Mouse (Mus musculus) forebrain, embryonic 10.5 days (tissue): Measurements from ENCODE around the gene Gipc3. TPM values are rescaled to one million over a fixed set of nuclear protein-coding genes. Genes with fewer than 3 reads are reported as not detected.

Experiments
- DNase-seq: peaks from one replicate; pipeline ENCODE4 v3.0.0-alpha.2; 2017; ENCODE audit warnings: low spot score; ENCODE audit errors: extremely low spot score
- H3K27ac ChIP-seq: fragments of 300-500 bp; sonication (generic); 2 replicates; pipeline ENCODE4 v1.5.1; 2016; ENCODE audit warnings: mild to moderate bottlenecking
- H3K27me3 ChIP-seq: fragments of 300-500 bp; sonication (generic); 2 replicates; pipeline ENCODE4 v1.6.1; 2016; ENCODE audit warnings: mild to moderate bottlenecking; ENCODE audit not compliant: poor library complexity, severe bottlenecking
- H3K36me3 ChIP-seq: fragments of 300-500 bp; sonication (generic); replicated peaks from 2 replicates; pipeline ENCODE4 v1.6.1; 2016; ENCODE audit warnings: mild to moderate bottlenecking, moderate library complexity
- H3K4me1 ChIP-seq: fragments of 300-500 bp; sonication (generic); 2 replicates; pipeline ENCODE4 v1.6.1; 2016
- H3K4me3 ChIP-seq: fragments of 300-500 bp; sonication (generic); 2 replicates; pipeline ENCODE4 v1.5.1; 2016; ENCODE audit warnings: mild to moderate bottlenecking, moderate library complexity
- H3K9me3 ChIP-seq: fragments of 300-500 bp; sonication (generic); 2 replicates; pipeline ENCODE4 v1.6.1; 2016; ENCODE audit warnings: mild to moderate bottlenecking, moderate library complexity
- WGBS: fragments of 180-500 bp; shearing (Covaris S2); methylation state at CpG from one replicate; pipeline ENCODE4 v1.1.7; 2016; 5-methylcytosine and 5-hydroxymethylcytosine counted together
- polyA plus RNA-seq: library from polyadenylated mRNA; unstranded; fragments of >200 nt; fragmentation: Nextera tagmentation; extraction: Ambion mirVana; gene quantifications from 2 replicates; pipeline ENCODE4 v1.2.1, GENCODE M21; 2016

Gipc3 gene
- polyA plus RNA-seq = not detected in 2 replicates

DNA sequence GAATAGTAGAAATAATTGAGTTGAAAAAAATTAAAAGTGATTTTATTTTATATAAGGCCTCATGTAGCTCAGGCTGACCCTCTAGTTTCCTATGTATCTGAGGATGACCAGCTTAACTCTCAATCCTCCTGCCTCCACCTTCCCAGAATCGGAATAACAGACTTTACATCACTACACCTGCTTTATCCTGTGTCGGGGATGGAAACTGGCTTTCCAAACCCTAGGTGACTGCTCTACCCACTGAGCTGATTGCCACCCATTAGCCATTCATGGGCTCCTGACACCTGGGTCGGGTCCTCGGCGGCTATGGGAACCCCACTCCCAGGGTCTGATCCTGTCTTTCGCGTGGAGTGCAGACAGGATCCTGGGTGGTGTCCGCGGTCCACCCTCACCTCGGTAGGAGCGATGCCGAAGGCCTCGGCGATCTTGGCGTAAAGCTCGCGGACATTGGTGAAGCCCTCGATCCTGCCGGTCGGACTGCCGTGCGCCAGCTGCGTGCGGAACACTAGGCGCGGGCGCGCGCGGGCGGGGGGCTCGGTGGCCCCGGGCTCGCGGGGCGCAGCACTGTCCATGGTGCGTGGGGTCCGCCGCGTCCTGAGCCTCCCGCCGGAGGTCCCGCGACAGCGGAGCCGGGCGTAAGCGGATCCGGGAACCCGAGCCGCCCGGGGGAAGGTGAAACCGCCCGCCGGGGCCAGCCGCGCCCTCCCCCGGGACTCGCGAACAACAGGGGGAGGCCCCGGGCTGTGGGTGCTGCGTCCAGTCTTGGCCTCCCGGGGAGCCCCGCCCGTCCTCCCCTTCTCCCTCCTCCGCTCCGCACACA lies at the start of gene Gipc3:
Gene Gipc3, minus strand, starts transcription at position 581 of the 820 bp plus-strand sequence.
- Histone ChIP-seq H3K4me3 (peak within 1 kb of the TSS; percentile 51), H3K4me1 (peaks cover 41% of the 10 kb centered on the region), H3K36me3 (peaks cover 27% of the 10 kb centered on the region), H3K27me3 (peaks cover 91% of the 10 kb centered on the region), H3K27ac (peak within 1 kb of the TSS; percentile 27), H3K9me3 (no peaks in the 10 kb centered on the region)
- peak; percentile 41 for DNase-seq
- WGBS = 6% methylated on average over 58 of the region's 67 CpGs

GRCm38 (mm10) chr10:81392781-81393185 lies 49.7 kb upstream of the Gipc3 start, which contains the start of gene Smim24:
TSS of gene Smim24 (plus strand) at chr10:81393051.
- Histone ChIP-seq H3K4me3 (peak within 1 kb of the TSS; percentile 37), H3K9me3 (no peaks in the 10 kb centered on the region), H3K27ac (peak within 1 kb of the TSS; percentile 72), H3K4me1 (peaks cover 48% of the 10 kb centered on the region), H3K27me3 (peaks cover 26% of the 10 kb centered on the region), H3K36me3 (peaks cover 25% of the 10 kb centered on the region)
- 71% methylated on average over 14 of the region's 14 CpGs for WGBS
- DNase-seq = no peak

DNA sequence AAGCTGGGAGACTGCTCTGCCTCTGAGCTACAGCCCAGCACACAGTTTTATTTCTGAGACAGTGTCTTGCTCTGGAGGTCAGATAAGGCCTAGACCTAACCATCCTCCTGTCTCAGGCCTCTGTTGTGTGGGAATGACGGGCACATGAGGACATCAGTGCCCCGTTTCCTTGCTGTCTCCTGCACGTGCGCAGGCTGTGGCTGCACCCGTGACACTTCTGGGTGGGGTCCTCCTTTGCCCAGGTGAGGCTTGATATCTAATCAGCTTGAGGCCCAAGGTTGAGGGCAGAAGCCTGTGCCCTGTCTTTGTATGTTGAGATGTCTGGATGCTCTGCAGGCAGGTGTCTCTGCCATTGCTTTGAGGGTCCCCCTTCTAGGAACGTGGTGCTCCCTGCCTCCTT lies 49.2 kb upstream of the Gipc3 start:
- Histone ChIP-seq H3K4me3 (0 out of 2 replicates have a peak overlapping the region, but pooled peaks have one; percentile 37), H3K27ac (no peak overlapping the region), H3K27me3 (peaks cover 21% of the 10 kb centered on the region), H3K9me3 (no peaks in the 10 kb centered on the region), H3K36me3 (peaks cover 30% of the 10 kb centered on the region), H3K4me1 (peaks cover 46% of the 10 kb centered on the region)
- WGBS = 92% methylated on average over 6 of the region's 6 CpGs
- no peak for DNase-seq

GRCm38 (mm10) chr10:81390678-81390965 lies 47.6 kb upstream of the Gipc3 start:
- Histone ChIP-seq H3K4me1 (peaks cover 41% of the 10 kb centered on the region), H3K27me3 (0 out of 2 replicates have a peak, but pooled peaks cover 13% of the 10 kb centered on the region), H3K36me3 (peaks cover 47% of the 10 kb centered on the region), H3K27ac (no peak overlapping the region), H3K4me3 (no peak overlapping the region), H3K9me3 (no peaks in the 10 kb centered on the region)
- DNase-seq = no peak
- 91% methylated on average over 13 of the region's 13 CpGs for WGBS

DNA sequence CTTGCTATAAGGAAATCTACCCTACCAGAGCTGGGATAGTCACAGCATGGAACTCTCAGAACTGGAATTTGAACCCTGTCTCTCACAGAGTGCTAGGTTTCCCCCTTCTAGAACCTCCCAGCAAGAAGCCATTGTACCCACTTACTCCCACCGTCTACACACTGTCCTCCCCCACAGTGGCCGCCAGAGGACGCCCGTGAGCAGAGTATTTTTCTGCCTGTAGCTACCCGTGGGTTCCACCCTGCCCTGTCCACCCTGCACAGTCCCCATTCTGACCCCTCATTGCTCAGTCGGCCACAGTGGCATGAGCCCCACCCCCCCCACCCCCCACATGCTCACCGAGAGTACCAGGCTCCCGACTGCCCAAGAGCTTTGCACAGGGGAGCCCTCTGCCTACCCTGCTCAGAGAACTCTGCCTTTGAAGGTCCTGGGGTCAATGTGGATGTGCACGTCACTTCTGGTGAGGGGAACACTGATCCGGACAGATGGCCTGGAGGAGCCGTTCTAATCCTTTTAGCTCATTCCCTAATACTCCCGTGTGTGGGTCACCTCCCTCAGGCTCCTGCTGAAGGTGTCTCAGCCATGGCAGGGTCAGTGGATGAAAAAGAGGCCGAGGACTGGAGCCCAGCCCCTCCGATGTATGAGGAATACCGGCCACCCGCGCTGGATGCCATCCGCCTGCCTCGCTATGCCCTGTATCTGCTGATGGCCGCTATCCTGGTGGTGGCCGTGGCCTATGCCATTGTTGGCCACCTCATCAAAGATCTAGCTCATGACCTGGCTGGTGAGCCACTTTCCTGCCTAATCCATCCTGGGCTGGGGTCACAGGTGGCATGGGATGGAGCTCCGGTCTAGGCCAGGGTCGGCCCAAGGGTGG lies 47.0 kb upstream of the Gipc3 start:
- H3K4me3 ChIP-seq = no peak overlapping the region
- peaks cover 48% of the 10 kb centered on the region for H3K36me3 ChIP-seq
- H3K9me3 ChIP-seq = no peaks in the 10 kb centered on the region
- DNase-seq = peak; percentile 72
- peaks cover 44% of the 10 kb centered on the region for H3K4me1 ChIP-seq
- 59% methylated on average over 23 of the region's 23 CpGs for WGBS
- H3K27me3 ChIP-seq = 0 out of 2 replicates have a peak, but pooled peaks cover 13% of the 10 kb centered on the region
- 0 out of 2 replicates have a peak overlapping the region, but pooled peaks have one; percentile 21 for H3K27ac ChIP-seq

- Histone ChIP-seq H3K4me1 (peaks cover 48% of the 10 kb centered on the region), H3K9me3 (no peaks in the 10 kb centered on the region), H3K4me3 (no peak overlapping the region), H3K27ac (0 out of 2 replicates have a peak overlapping the region, but pooled peaks have one; percentile 21), H3K27me3 (0 out of 2 replicates have a peak, but pooled peaks cover 12% of the 10 kb centered on the region), H3K36me3 (peaks cover 48% of the 10 kb centered on the region)
- DNase-seq = no peak
- WGBS = 65% methylated on average over 3 of the region's 3 CpGs
These were observed 46.3 kb upstream of the Gipc3 start for GRCm38 (mm10) chr10:81389373-81389772.

GRCm38 (mm10) chr10:81388505-81389055 lies 45.5 kb upstream of the Gipc3 start, which contains the start of gene Gm48552:
TSS of gene Gm48552 (plus strand) at chr10:81389005.
- 91% methylated on average over 5 of the region's 5 CpGs for WGBS

GRCm38 (mm10) chr10:81387716-81388115 lies 44.6 kb upstream of the Gipc3 start:
- Histone ChIP-seq H3K4me3 (0 out of 2 replicates have a peak overlapping the region, but pooled peaks have one; percentile 13), H3K9me3 (no peaks in the 10 kb centered on the region), H3K27me3 (0 out of 2 replicates have a peak, but pooled peaks cover 3% of the 10 kb centered on the region), H3K4me1 (peaks cover 34% of the 10 kb centered on the region), H3K27ac (no peak overlapping the region), H3K36me3 (peaks cover 48% of the 10 kb centered on the region)
- 95% methylated on average over 20 of the region's 20 CpGs for WGBS
- no peak for DNase-seq

More at GRCm38 (mm10) chr10:81388505-81389055, 45.5 kb upstream of the Gipc3 start, which contains the start of gene Gm48552:
- H3K4me1 ChIP-seq = peaks cover 42% of the 10 kb centered on the region
- H3K9me3 ChIP-seq = no peaks in the 10 kb centered on the region
- DNase-seq = no peak
- H3K27me3 ChIP-seq = 0 out of 2 replicates have a peak, but pooled peaks cover 6% of the 10 kb centered on the region
- H3K36me3 ChIP-seq = peaks cover 48% of the 10 kb centered on the region
- H3K4me3 ChIP-seq = 0 out of 2 replicates have a peak within 1 kb of the TSS, but pooled peaks have one; percentile 13
- 0 out of 2 replicates have a peak within 1 kb of the TSS, but pooled peaks have one; percentile 21 for H3K27ac ChIP-seq

DNA sequence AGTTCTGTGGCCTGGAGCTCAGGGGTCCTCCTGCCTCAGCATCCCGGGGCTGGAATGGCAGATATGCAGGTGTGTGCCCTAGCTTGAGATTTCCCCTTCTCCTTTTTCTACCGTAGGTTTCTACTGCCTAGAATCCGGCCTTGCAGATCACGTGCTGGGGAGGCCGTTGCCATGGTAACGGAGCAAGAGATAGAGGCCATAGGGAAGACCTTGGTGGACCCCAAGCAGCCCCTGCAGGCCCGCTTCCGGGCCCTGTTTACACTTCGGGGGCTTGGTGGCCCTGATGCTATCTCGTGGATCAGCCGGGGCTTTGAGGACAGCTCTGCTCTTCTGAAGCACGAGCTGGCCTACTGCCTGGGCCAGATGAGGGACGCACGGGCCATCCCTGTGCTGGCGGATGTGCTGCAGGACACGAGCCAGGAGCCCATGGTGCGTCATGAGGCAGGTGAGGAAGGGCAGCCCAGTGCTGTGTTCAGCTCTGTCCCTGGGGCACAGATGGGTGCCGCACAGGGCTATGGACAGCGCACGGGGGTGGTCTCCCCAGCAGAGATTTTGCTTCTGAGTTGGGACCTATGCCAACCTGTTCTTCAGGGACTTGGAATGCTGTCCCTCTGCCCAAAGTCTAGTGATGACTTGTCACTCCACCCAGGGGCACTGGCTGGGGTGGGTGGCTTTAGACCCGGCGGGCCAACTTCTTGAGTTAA lies 42.7 kb upstream of the Gipc3 start:
- H3K36me3 ChIP-seq = peaks cover 44% of the 10 kb centered on the region
- no peak for DNase-seq
- peaks cover 29% of the 10 kb centered on the region for H3K4me1 ChIP-seq
- no peaks in the 10 kb centered on the region for H3K27me3 ChIP-seq
- WGBS = 89% methylated on average over 22 of the region's 22 CpGs
- no peak overlapping the region for H3K27ac ChIP-seq
- H3K4me3 ChIP-seq = peak overlapping the region; percentile 87
- H3K9me3 ChIP-seq = no peaks in the 10 kb centered on the region

GRCm38 (mm10) chr10:81384605-81384982 lies 41.5 kb upstream of the Gipc3 start:
- WGBS = under 1% methylated on average over 19 of the region's 19 CpGs
- peaks cover 23% of the 10 kb centered on the region for H3K4me1 ChIP-seq
- H3K27me3 ChIP-seq = no peaks in the 10 kb centered on the region
- H3K36me3 ChIP-seq = peaks cover 40% of the 10 kb centered on the region
- H3K4me3 ChIP-seq = peak overlapping the region; percentile 87
- DNase-seq = no peak
- peak overlapping the region; percentile 88 for H3K27ac ChIP-seq
- H3K9me3 ChIP-seq = no peaks in the 10 kb centered on the region

DNA sequence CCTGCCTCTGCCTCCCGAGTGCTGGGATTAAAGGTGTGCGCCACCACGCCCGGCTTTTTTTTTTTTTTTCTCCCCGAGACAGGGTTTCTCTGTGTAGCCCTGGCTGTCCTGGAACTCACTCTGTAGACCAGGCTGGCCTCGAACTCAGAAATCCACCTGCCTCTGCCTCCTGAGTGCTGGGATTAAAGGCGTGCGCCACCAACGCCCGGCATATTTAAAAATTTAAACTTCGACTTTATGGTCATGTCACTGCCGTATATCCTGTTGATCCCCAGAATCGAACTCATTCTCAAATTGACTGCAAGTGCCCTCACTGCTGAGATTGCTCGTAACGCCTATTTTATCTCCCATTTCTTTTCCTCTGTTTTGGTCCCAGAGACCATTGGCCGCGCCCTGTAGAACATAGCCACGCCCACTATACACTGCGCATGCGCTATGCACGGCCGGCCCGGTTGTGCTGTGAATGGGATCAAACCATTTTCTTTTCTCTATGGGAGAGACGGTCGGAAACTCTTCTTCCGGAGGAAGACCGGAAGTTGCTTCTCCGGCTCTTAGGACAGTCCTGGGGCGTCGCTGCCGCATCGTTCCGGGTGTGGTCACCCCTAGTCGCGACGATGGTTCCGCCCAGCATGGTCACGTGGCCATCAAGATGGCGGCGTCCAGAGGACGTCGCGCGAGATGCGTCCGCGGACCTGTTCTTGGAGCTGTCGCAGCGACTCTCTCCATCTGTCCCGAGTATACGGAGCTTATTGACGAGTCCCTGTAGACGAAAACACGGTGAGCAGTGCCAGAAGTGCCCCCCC lies 40.9 kb upstream of the Gipc3 start, which contains the start of the genes Dohh and Gm48551:
Gene Dohh, plus strand, starts transcription at position 627 of the 803 bp plus-strand sequence.
Gene Gm48551, plus strand, starts transcription at position 665 of the 803 bp plus-strand sequence.
- 10% methylated on average over 54 of the region's 54 CpGs for WGBS
- Histone ChIP-seq H3K27ac (peak within 1 kb of the TSS; percentile 88), H3K27me3 (no peaks in the 10 kb centered on the region), H3K4me1 (peaks cover 21% of the 10 kb centered on the region), H3K9me3 (no peaks in the 10 kb centered on the region), H3K4me3 (peak within 1 kb of the TSS; percentile 87), H3K36me3 (peaks cover 35% of the 10 kb centered on the region)
- DNase-seq = peak; percentile 98
